Mouse (Mus musculus): ENCODE data around the gene Evi2.

Evi2 gene

DNA sequence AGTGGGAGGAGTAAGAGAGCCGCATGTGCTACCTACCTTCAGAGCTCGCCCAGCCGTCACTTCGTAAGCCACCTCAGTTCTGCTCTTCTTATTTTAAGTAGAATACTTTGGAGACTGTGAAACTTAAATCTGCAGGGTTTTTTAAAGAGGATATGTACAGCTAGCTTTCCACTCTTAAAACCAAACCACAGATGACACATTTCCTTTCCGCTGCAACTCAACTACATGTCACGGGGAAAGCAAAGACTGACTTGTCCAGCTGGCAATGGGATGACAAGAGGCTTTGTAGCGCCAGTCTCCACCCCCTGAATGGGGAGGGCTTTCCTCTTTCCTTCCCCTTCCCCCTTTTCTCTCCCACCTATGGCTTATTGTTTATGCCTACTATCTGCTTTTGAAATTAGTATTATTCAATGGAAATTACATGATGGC is at the start of gene Evi2, which contains the start of gene Evi2a:
Evi2 (minus strand) TSS at position 257 of the 429 bp plus-strand sequence.
Evi2a (minus strand) TSS at position 277 of the 429 bp plus-strand sequence.
- DNase-seq (ENCODE audit: low spot score in 2 of 2), result peak in 1 of 2 experiments; percentile 38

DNA sequence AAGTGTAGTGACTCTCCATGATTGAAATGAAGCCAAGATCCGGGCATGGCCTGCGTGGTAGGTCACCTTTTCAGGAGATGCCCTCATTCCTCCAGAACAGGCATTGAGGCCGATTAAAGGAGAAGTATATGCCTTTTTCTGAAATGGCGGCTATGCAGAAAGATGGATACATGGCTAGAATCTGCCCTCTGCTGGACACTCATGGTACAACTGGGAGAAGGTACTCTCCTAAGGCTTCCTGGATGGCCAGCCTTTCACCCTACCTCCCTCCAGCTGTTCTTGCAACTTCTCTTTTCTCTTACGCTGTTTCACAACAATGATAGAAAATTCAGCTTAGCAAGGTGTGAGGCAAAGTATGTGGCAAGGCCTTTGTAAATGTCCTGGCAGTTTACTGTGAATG is 47.4 kb upstream of the Evi2 start:
- DNase-seq (ENCODE audit: low spot score in 2 of 2), result peak; percentile 69 to 87

DNA sequence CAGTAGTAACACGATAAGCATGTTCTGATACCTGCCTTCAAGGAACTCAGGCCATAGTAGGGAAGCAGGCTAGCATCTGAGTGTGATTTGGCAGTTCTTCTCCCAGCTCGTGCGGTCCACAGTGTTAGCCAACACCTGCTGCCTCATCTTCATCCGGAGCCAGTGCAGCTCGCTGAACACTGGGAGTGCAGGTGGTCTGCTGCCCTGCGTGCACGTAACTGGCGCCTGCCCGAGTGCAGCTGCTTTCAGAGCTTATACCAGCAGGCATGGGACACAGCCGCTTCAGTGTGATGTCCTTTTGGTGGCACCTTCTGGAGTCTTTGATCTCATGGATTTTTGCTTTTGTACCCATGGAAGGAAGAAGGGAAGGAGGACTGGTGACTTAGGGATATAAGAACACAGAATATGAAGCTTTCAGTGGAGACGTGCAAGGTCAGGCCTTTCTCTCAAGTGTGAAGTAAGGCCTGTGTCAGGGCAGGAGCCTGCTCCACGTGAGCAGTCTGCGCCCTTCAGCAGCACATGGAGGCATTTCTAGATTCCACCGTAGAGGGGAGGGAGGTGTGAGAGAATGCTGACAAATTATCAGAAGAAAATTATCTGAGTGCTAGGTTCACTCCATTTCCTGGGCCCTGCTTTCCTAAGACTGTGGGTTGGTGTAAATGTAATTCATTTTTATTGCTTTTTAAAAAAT is 45.1 kb upstream of the Evi2 start:
- no peak for DNase-seq (ENCODE audit: low spot score in 2 of 2)

DNA sequence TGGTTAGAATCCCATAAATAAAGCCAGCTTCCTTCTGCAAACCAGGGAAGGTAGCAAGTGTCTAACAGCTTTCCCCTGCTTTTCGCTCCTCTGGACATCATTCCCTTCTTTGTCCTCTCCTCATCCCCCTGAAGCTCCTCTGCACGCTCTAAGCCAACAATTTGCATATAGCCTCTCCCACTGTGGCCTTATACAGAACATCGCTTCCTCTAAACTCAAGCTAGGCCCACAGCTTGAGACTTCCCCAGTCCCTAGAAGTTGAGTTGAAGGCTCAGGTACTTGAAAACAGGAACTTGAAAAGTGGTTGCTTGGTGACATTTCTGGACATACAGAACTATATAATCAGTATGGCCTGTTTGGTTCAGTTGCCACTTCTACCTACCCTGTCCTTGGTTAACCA is 43.4 kb upstream of the Evi2 start:
- no peak for DNase-seq (ENCODE audit: low spot score in 2 of 2)

DNA sequence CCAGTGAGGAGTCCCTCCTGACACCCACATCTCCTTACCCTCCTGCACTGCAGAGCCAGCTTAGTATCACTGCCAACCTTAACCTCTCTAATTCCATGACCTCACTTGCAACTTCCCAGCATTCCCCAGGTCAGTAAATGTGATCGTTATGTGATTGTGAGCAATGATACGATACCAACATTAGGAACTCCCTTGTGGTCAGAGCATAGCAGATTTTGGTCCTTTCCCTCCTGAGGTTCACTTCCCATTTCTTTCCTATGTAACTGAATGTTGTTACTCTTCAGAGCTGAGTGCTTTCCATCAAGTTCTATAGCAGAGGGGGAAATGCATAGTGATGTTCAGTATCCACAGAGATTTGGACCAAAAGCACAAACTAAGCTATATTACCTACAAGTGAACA is 39.9 kb upstream of the Evi2 start:
- DNase-seq (ENCODE audit: low spot score in 2 of 2), result no peak

DNA sequence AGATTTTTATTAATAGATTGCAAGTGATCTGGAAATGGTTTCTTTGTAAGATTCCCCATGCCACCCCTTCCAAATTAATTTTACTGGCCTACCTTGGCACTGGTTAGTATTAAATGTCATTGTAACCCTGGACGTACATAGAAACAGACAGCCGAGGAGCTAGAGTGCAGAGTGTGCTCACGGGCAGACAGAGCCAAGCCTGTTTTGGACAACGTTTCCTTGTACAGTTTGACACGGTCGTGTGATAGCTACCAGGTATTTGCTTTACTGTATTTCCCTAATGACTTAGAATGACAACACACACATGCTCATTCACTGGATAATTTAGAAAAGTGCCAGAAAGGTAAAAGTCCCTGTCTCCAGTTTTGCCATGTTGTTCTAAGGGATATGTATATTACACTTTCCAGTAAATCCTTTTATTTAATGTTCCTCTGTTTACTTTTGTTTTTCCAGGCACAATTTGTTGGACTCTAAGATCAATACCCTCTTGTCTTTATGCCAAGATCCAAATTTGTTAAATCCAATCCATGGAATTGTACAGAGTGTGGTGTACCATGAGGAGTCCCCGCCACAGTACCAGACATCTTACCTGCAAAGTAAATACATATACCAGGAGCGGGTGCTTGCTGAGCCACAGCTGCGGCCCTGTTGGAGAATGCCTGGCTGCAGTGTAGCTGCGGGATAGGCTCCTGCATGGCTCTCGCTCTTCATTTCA is 38.0 kb upstream of the Evi2 start:
- DNase-seq (ENCODE audit: low spot score in 2 of 2), result no peak

DNA sequence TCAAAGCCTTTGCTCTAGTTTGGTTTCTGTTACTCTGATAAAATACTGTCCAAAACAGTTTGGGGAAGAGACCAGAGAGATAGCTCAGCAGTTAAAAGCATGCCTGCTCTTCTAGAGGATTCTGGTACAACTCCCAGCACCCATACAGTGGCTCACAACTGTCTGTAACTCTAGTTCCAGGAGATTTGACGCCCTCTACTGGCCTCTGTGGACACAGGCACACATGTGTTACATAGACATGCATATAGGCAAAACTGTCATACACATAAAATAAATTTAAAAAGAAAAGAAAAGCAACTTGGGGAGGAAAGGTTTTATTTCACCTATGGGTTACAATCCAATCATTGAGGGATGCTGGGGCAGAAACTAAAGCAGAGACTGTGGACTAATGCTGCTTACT is 36.6 kb upstream of the Evi2 start:
- DNase-seq (ENCODE audit: low spot score in 2 of 2), result no peak

DNA sequence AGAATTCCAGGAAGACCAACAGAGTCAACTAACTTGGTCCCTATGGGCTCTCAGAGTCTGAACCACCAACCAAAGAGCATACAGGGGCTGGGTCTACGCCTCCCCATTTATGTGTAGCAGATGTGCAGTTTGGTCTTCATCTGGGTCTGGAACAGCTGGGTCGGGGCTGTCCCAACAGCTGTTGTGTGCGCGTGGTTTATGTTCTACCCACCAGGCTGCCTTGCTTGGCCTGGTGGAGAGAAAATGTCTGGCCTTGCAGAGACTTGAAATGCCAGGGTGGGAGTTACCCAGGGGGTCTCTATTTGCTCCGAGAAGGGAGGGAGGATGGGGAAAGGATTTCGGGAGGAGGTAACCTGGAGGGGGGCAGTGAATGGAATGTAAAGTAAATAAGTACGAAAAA is 33.1 kb upstream of the Evi2 start:
- no peak for DNase-seq (ENCODE audit: low spot score in 2 of 2)

DNA sequence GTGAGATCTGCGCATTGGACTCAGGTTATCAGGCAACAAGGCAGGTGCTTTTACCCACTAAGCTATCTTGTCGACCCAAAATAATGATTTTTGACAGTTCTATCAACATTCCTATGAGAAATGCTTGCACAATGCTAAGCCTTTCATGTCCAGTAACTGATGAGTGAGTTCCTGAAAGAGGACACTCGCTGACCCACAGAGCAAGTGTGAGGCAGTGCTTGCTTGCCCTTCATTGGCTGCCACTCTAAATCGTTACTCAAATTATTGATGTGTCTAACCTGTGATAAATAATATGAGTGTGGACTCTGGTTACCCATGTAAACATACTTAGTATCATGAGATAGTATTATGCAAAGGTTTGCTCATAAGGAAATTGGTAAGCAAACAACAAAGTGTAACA is 30.1 kb upstream of the Evi2 start:
- DNase-seq (ENCODE audit: low spot score in 2 of 2), result no peak

DNA sequence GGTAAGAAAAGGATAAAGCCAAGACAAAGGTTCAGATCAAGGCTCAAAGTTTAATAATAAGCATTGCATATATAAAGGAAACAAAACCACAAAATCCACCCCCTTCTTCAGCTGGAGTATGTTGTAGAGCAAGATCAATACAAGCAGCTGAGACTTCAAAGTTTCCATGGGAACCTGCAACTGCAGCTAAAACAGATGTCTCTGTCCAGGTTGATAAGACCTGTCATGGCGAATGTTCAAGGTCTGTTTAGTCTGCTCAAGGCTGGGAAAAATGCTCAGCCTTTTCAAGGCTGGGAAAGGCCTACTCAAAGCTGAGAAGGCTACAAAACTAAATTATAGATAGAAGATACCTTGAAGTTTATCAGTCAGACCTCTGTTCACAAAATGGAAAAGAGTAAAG is 22.2 kb upstream of the Evi2 start:
- DNase-seq (ENCODE audit: low spot score in 2 of 2), result no peak

DNA sequence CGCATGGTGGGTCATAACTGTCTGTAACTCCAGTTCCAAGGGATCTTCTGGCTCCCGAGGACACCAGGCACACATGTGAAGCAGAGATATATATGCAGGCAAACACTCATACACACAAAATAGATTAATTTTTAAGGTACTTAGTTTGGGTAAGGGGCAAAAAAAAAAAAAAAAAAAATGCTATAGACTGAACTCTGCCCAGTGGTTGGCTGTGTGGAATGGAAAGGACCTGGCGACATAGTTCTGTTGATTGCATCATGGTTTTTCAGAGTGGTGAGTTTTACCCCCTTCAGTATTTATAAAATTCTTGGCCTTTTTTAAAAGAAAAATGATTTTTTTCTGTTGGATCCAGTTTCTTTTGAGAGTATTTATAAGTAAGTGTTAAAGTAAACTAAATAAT is 5.9 kb upstream of the Evi2 start:
- no peak for DNase-seq (ENCODE audit: low spot score in 2 of 2)

DNA sequence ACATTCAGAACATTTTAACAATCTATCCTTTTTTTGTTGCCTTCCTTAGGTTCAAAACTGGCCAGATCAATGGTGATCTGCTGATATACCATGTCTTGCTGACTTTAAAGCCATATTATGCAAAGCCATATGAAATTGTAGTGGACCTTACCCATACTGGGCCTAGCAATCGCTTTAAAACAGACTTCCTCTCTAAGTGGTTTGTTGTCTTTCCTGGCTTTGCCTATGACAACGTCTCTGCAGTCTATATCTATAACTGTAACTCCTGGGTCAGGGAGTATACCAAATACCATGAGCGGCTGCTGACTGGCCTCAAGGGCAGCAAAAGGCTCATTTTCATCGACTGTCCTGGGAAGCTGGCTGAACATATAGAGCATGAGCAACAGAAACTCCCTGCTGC is 5.2 kb upstream of the Evi2 start:
- no peak for DNase-seq (ENCODE audit: low spot score in 2 of 2)

DNA sequence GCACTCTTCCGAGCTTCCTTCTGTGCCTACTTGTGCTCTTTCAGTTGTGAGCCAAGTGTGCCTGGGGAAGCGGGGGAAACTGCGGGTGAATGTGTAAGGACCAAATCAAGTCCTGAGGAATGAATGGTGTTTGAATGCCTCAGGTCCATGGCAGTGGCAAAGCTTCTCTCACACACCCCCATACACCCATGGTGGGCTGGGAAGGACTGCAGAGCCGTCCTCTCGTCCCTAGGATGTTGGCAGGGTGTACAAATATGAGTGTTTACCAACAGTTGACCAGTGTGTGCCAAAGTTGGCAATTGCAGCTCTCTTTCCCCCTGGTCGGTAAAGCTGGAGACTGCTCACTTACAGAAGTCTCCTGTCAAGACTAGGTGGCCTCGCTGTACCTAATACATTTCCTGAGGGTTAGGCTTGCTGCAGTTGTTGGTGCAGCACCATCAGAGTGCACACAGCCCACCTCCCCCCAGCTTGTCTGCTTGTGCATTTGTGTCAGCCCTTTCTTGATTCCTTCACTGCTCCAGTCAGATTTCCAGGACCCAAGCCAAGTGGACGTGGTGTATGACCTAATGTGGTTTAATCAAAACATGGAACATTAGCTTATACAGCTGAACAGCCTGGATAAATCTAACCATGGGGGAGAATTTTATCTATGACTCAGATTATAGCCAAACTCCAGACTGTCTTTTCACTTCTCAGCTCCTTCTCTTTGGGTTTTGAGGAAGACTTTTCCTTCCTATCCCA is 3.7 kb upstream of the Evi2 start:
- no peak for DNase-seq (ENCODE audit: low spot score in 2 of 2)

DNA sequence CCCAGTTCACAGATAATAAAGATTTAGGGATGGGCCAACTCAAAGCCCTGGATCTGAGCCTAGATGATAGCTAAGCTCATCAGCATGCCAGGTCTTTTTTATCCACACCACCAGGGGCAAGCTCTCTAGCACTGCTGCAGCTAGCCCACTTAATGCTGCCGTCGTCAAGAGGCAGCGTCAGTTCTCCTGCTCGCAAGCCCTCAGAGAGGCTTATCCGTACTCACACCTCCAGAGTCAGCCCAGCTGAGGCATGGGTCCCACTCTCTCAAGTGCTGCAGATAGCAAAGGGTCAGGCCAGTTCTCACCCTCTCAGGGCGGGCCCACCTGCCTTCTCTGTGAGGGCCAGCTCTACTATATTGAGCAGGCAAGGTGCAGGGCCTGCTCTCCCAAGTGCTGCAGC is 2.9 kb upstream of the Evi2 start:
- no peak for DNase-seq (ENCODE audit: low spot score in 2 of 2)

DNA sequence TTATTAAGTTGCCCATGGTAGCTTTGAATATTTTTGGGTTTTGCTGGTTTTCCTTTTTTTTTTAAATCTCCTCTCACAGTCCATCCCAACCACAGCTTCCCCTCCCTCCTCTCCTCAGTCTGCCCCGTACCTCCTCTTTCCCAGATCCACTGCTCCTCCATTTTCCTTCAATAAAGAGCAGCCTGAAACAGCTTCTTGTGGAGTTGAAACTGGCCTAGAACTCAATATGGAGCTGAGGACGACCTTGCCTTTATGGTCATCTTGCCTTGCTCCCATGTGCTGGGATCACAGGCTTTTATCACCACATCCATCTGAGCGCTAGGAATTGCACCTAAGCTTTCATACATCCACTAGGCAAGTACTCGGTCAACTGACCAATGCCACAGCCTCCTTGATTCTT is 1.1 kb upstream of the Evi2 start:
- no peak for DNase-seq (ENCODE audit: low spot score in 2 of 2)

DNA sequence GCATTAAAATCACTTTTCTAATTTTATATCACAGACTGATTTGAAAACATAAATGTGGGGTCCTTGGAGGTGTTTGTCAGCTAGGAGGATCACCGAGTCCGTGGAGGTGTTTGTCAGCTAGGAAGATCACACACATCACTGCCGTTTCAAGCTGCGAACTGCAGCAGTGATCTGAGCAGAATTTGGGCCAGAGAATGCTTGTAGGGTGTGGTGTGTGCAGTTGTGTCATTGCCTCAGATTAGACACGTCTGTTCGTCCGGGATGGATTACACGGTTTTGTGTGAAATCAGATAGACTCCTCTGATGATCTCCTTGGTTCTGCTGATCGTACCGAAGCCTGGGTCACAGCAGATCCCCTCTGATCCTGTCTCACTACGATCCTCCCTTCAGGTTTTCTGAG is 385 bp upstream of the Evi2 start:
- no peak for DNase-seq (ENCODE audit: low spot score in 2 of 2)

DNA sequence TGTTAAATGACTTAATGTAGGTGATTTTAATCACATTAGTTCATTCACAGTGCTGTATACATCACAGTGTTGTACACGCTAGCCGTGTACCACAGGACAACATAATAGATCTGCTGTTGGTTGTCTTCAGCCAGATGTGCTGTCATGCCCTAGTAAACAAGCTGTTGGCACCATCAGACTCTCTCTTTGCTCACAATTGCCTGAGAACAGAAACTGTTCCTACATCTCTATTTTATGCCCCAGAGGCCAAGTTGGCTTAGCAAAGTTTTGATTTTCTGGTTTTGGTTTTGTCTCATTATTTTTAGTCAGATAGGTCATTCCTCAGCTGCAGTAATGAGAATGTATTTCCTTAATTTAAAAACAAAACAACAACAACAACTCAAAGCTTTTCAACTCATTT is 653 bp downstream of the Evi2 start:
- DNase-seq (ENCODE audit: low spot score in 2 of 2), result no peak

DNA sequence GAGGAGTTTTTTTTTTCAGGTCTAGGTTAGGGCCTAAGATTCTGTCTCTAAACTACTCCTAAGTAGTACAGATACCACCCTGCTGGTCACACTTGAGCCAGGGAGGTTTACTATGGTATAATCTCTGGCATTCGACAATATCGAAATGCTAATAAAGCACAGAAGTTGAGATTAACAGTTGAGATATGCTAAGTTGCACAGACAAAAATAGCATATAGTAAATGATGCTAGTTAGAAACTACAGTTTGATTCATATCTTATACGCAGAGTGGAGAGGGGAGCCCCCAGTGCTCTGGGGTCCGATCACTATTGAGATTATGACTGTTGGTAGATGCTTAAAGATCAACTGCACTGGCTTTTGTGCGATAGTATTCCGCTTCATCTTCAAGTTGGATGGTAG is 1.2 kb downstream of the Evi2 start:
- DNase-seq (ENCODE audit: low spot score in 2 of 2), result no peak

DNA sequence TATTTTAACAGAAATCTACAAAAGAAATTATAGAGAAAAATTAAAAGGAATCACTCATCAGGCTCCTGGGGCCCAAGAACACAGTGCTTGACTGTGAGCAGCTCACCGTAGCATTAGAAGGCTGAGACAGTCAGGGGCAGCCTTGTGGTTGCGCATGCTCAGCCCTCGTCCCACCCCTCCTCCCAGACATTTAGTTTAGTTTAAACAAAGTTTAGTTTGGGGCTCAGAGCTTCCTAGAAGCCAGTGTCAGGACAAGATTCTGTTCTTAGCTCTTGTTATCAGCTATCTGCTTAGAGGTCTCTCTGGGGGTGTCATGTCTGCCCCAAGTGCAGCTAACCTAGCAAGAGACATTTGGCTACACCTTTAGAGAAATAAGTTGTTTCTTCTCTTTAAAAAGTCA is 1.8 kb downstream of the Evi2 start:
- DNase-seq (ENCODE audit: low spot score in 2 of 2), result no peak

DNA sequence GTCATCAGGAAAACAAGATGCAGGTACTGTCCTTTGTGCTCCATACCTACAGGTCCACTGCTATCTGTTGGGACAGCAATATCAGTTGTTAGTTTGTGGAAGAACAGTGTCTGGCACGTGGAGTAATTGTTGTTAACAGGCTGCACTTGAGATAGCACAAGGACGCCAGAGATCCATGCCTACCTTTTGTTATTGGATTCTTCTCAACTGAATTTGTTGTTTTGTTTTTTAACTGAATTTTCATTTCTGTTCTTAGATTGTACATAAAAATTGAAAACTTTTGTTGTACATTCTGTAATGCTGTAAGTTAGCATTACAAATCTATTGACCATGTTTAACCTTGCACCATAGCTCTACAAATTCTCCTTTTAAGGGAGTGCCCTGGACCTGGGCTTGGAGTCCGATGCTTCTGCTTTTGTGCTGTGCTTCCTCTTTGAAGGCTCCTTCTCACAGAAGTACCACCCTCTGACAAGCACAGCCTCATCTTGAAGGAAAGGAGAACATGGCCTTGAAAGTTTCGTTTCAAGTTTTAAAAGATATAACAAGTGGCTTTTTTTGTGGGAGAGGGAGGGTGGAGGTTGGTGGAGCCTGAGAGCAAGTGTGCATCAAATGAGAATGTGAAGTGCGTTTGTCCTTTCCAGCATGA is 2.5 kb downstream of the Evi2 start:
- DNase-seq (ENCODE audit: low spot score in 2 of 2), result peak in 1 of 2 experiments; percentile 54

DNA sequence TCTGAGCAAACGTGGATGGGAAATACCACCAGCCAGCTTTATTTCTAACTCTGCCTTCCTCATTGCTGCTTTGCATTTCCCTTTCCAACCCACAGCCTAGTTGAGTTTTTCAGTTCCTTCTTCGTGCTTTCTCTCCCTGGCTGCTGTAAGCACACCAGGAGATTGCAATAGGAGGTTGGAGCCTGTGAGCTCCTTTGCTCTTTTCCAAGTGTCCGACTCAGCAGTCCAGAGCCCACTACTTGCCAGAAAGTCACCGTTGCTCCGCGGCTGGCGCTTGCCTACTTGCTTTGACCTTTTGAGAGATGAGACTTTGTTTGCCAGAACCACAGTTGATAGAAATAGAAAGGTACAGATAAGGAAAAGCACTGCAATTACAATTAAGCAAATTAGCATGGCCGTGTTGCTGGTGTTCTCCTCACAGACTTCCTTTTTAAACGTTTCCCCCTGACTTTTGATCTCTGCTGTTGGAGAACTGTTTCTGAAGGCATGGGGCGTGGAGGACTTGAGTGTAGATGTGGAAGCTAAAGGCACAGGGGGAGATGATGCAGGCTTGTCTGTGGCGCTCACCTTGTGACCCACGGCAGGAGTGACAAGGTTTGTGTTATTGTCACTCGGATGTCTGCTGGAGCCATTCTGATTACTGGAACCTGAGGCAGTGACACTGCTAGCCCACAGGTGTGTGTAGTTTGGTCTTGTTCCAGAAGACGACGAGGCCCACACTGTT is 3.2 kb downstream of the Evi2 start:
- peak in 1 of 2 experiments; percentile 35 for DNase-seq (ENCODE audit: low spot score in 2 of 2)

DNA sequence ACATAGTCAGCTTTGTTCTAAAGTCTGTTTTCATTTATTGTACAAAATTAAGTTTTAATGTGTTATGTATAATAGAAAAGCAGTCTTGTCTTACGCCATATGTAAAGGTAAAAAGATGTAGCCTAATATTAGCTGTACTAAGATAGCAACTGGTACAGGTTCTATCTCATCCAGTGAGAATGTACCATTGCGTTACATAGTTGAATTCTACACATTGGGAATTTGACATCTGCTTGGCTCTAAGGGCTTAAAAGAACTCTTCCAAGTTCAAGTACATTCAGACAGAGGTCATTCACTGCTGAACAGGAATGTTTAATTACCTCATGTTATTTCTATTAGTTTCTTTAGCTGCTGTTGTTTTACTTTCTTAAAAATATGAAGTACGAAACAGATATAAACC is 3.8 kb downstream of the Evi2 start:
- DNase-seq (ENCODE audit: low spot score in 2 of 2), result no peak
